Mouse (Mus musculus) layer of hippocampus, postnatal 36 days (tissue): ENCODE measurements at regions not wholly inside any gene's neighbourhood (a gene's known extent, or its start where the extent isn't known, plus 50 kb on each side); places are given as distances from the start of the nearest gene placed in this dataset.
A peak's percentile ranks its signal among the peaks of the same experiment; 100 is the strongest.

ENCODE experiments used
- DNase-seq, 2 experiments: peaks; one replicate each; pipeline ENCODE4 v3.0.0; 2022

DNA sequence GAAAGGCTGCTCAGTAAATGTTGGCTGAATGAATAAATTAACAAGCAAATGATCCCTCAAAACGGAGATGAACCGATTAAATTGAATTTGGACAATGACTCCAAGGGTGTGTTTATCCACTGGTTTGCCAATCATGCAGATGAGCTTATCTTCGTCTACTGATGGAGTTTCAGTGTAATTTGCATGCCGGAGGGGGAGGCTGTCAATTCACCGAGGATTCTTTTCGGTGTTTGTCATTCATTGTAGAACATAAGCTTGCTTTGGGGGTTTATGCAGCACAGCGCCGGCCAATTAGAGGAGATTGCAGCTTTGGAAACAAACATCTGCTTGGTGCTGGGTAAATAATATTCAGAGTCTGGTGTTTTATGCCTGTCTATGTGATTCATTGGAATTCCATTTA lies 132.7 kb downstream of the Otoa start:
- DNase-seq, result no peak

DNA sequence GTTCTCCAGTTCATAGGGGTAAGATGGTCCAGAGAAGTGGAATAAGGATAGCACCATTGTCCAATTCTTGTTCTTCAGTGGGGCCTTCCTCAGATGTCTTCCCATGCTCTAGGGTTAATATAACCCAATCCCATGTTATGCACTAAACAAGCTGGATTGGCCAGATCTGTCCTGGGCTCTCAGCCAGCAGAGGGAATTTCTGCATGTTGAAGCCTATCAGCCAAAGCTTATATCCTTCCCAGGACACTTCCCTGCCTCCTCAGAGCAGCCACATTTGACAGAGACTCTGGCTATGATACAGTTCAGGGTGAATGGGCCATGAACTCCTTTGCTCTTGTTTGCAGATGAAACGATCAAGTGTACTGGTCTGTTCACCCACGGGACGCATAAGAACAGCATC lies 133.6 kb downstream of the Otoa start:
- no peak for DNase-seq

GRCm38 (mm10) chr7:121215735-121216134 lies 134.3 kb downstream of the Otoa start:
- DNase-seq, result no peak

DNA sequence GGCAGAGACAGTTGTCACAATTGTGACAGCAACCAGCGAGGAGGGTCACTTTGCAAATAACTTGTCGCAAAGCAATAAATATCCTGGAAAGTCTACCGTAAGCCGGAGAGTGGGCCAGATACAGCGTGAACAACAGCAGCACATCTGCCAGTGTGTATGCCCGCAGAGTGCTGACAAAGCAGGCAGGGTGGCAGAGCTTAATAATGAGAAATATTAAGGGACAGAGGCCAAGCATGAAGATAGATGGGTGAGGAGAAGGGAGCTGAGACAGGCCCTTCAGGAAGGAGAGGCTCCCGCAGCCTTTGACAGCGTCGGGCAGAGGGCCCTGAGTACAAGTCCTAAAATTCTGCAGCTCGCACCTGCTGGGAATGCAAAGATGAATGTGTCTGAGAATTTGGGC lies 136.6 kb downstream of the Otoa start:
- no peak for DNase-seq

GRCm38 (mm10) chr7:121221158-121221557 lies 139.7 kb downstream of the Otoa start:
- DNase-seq, result no peak

- DNase-seq, result no peak
Measured at GRCm38 (mm10) chr7:121231881-121232280, 150.4 kb downstream of the Otoa start.

DNA sequence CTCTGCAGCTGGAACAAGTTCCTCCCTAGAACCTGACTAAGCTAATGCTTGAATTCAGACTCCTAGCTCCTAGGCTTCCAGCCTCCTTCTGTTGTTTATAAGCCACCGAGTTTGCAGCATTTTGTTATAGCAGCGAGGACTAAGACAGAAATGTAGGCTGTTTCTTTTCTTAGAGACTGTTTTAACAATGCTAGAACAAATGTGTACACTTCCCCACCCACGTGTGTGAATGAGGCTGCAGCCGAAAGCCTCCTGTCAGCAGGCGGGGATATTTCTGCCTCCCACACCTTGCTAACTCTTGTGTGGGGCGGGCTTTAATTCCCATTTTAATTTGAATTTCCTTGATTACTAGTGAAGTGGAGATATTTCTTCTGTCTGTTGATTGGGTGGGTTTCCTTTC lies 153.4 kb downstream of the Otoa start:
- no peak for DNase-seq

- DNase-seq, result no peak
Measured at GRCm38 (mm10) chr7:121239731-121240130, 151.9 kb upstream of the Hs3st2 start.

DNA sequence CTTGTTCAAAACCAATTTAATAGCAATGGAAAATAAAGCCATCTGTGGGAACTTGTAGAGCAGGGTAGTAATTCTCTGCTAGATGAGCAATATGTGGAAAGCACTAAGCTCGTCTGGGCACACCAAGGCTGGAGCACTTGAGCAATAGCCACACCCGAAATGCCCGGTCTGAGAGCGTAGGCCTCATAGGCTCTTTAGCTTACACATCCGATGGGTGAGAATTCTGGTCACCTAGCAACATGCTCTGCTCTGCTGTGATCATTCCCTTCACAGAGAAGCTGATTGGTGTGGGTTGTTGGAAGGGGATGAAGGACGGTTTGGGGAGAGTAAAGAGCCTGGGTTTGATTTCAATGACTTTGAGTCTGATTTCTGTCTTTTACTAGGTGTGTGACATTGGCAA lies 143.8 kb upstream of the Hs3st2 start:
- no peak for DNase-seq

DNA sequence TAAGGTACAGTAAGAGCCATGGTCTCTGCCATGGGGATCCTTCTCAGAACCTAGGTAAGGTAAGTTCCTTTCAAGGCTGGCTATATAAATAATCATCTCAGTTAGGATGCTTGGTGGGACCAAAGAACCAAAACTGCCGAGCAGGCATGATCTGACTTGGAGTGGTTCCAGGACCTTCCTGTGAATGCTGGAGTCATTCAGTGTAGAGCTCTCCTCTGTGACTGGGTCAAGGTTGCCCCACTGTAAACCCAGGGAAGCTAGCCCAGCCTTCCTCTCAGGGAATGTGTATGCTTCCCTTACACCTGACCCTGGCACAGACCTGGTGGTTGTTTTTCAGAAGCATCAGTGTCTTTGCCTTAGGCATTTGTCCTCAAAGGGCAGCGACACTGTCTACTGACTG lies 134.2 kb upstream of the Hs3st2 start:
- DNase-seq, result no peak

DNA sequence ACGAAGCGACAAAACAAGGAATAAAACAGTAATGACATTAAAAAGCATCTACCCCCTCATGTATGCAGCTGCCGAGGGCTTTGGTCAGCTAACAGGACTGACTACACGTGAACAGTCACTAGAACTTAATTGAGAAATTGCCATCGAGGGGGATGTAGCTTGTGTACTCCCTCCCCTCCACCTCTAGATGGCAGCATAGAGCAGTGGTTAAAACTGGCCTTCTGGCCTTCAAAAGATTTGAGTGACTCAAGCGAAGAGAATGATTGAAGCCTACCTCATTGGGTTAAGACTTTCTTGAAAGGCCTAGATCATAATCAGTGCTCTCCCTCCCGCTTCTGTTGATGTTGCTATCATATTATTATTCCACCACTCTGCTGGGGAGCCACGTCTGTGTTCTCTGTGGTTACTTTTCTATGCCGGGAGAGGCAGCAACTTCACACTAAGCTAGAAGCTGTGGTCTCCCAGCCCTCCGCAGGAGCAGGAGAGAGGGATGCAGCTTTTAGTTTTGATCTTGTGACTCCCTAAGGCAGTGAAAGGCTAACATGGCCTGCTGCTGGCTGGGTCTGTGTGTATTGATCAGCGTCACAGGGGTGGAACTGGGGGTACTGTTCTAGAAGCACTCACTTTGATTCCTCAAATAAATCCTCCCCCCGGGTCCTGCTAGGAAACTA lies 132.7 kb upstream of the Hs3st2 start:
- no peak for DNase-seq

DNA sequence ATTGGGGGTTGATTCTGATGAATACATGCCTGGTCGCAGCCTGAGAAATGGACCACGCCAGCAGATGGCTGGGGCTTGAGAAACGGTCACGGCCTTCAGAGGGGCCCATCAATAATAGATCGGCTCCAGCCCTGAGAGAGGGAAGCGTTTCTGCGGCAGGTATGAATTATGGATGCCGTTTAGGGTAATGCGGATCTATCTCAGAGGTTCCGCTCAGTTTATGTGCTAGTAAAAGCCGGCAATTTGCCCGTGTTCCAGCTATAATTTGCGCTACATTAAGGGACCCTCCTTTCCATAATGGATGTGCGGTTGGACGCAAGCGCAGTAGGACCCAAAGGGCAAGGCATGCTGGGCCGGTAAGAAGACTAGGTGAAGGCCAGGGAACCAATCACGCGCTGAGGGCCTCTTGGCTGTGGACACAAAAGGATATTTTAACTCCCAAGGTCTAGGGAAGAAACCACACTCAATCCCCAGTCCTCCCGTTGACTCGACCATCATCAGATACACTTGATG lies 132.1 kb upstream of the Hs3st2 start:
- DNase-seq, result no peak

DNA sequence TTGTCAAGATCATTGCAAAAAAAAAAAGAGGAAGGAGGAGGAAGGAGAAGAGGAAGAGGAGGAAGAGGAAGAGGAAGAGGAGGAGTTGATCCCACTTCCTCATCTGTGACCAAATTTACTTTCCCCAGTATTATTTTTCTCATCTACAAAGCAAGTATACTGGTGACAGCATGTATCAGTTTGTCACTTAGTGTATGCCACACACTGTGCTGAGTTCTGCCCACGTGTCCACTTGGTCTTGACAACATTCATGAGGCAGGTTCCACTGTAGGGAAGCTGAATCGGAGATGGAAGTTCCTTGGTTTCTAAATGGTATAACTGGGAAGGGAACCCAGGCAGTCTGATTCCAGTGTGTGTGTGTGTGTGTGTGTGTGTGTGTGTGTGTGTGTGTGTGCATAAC lies 122.3 kb upstream of the Hs3st2 start:
- no peak for DNase-seq

DNA sequence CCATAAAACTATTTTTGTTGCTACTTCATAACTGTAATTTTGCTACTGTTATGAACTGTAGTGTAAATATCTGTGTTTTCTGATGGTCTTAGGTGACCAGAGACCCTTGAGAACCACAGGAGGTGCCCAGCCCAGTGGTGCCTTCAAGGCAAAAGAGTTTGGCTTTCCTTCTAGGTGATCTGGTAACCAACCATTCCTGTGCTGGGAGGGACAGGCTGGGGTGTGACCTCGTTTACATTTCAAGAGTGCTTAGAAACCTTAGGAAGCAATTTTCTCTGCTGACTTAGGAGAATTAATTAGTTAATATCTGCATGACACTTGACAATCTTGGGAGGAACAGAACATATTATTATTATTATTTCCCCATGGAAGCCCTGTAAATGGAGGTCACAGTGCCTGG lies 111.1 kb upstream of the Hs3st2 start:
- DNase-seq, result no peak

DNA sequence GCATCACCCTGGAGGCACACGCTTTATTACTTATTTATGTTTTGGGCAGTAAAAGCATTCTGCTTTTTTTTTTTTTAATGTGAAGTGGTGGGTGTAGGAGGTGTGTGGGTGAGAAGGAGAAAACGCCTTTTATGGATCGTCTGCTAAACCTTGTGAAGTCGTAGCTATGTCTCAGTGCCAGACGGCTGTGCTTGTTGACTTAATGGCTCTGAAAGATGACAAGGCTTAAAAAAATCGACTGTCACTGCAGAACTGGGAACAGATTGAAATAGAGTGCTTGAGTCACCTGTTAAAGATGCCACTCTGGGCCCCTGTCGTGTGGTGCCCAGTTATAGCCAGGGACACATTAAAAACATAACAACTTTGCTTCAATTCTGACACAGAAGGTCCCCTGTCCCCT lies 109.5 kb upstream of the Hs3st2 start:
- DNase-seq, result no peak

DNA sequence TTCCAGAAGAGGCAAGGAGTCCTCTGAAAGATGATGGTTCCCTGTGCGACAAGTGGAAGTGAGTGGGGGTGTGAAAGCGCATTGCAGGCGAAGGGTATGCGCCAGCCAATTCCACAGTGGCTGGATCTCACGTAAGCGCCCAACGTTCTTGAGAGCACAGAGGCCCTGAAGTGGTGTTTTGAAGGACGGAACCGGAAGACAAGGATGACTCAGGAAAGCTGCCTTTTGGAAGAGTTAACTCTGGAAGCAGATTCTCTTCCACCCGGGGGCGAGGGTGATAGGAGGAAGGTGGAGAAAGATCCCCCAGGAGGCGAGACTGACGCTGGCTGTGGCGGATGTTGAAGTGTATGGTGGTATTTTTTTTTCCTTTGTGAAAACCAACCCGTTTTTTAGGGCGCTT lies 101.9 kb upstream of the Hs3st2 start:
- DNase-seq, result no peak

- peak in 1 of 2 experiments; percentile 3 for DNase-seq
Measured at GRCm38 (mm10) chr7:121296151-121296695, 95.4 kb upstream of the Hs3st2 start.

- no peak for DNase-seq
Measured at GRCm38 (mm10) chr7:121312961-121313587, 78.6 kb upstream of the Hs3st2 start.

DNA sequence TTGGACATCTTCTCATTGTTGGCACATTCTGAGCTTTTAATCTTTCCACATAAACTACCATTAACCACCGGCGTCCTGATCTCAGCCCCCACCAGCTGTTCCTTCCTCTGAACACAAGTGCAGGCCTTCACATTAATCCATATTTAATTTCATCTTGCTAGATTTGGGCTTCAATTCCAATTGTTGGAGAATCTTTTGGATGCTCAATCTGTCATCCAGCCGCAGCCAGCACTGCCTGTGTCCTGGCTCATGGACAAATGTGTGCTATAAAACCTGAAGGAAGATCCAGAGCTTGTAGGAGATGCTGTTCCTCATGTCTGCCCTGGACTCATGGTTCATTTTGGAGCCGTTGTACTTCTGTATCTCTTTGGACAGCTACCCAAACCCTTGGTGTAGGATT lies 77.1 kb upstream of the Hs3st2 start:
- no peak for DNase-seq

GRCm38 (mm10) chr7:121329274-121329673 lies 62.4 kb upstream of the Hs3st2 start:
- no peak for DNase-seq

GRCm38 (mm10) chr7:121332532-121332931 lies 59.1 kb upstream of the Hs3st2 start:
- DNase-seq, result no peak

DNA sequence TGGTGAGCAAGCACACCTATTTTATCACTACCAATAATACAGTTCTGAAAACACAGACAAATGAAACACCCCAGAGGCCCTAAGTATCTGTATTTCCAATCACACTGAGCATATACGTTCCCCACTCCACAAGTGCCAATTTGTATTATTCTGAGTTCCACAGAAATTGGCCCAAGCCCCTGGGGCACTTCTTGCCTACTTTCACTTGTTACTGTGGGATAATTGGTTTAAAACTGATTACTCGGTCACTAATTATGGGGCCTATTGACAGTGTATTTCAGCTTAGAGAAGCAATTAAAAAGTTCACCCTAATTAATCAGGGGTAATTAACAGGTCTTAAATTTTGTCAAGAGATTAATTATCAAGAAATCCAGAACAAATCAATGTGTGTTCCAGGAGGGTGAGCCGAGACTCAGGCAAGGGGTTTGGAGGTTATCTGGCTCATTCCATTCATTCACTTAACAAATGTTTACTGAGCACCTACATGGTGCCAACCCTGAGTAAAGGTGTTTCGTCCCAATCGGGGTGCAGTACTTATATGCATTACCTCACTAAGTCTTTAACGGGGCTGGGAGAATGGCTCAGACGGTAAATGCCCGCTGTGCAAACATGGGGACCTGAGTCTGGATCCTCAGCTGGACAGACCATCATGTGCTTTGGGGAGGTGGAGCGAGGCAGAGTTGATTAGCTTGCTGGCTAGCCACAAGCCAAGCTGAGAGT lies 56.1 kb upstream of the Hs3st2 start:
- DNase-seq, result no peak

GRCm38 (mm10) chr7:121339942-121340341 lies 51.7 kb upstream of the Hs3st2 start:
- DNase-seq, result no peak
